Mouse (Mus musculus): ENCODE results near the gene Ptprj.

Ptprj gene

GRCm38 (mm10) chr2:90514969-90515368 lies 65.5 kb downstream of the Ptprj start:
- Histone ChIP-seq H3K4me1 (replicated peaks; ENCODE audit: low read depth, low read length) (peaks cover 18% of the 10 kb centered on the region; the same call in 1 of the 2 replicates), H3K9me3 (ENCODE audit: low read length) (no peaks in the 10 kb centered on the region), H3K36me3 (ENCODE audit: insufficient read depth, low read length) (no peaks in the 10 kb centered on the region), H3K27me3 (ENCODE audit: insufficient read depth, low read length) (no peaks in the 10 kb centered on the region), H3K4me3 (replicated peaks; ENCODE audit: low read length) (no peak overlapping the region)
- no peak for TF ChIP-seq NANOG (IDR thresholded peaks at IDR 0.05; ENCODE audit: borderline replicate concordance, low read length)
- TF ChIP-seq CTCF (conservative IDR thresholded peaks at IDR 0.05; ENCODE audit: low read length): no peak
- TF ChIP-seq POU5F1 (IDR thresholded peaks at IDR 0.05; ENCODE audit: borderline replicate concordance, low read length): no peak

GRCm38 (mm10) chr2:90509268-90509667 lies 71.2 kb downstream of the Ptprj start:
- no peak for TF ChIP-seq CTCF (conservative IDR thresholded peaks at IDR 0.05; ENCODE audit: low read length)
- TF ChIP-seq NANOG (IDR thresholded peaks at IDR 0.05; ENCODE audit: borderline replicate concordance, low read length): no peak
- no peak for TF ChIP-seq POU5F1 (IDR thresholded peaks at IDR 0.05; ENCODE audit: borderline replicate concordance, low read length)
- Histone ChIP-seq H3K4me1 (replicated peaks; ENCODE audit: low read depth, low read length) (no peaks in the 10 kb centered on the region), H3K4me3 (replicated peaks; ENCODE audit: low read length) (no peak overlapping the region), H3K9me3 (ENCODE audit: low read length) (no peaks in the 10 kb centered on the region), H3K36me3 (ENCODE audit: insufficient read depth, low read length) (no peaks in the 10 kb centered on the region), H3K27me3 (ENCODE audit: insufficient read depth, low read length) (no peaks in the 10 kb centered on the region)

- H3K4me3 ChIP-seq (replicated peaks; ENCODE audit: low read length): no peak overlapping the region
- H3K36me3 ChIP-seq (ENCODE audit: insufficient read depth, low read length): no peaks in the 10 kb centered on the region
- TF ChIP-seq NANOG (IDR thresholded peaks at IDR 0.05; ENCODE audit: borderline replicate concordance, low read length): no peak
- no peak for TF ChIP-seq POU5F1 (IDR thresholded peaks at IDR 0.05; ENCODE audit: borderline replicate concordance, low read length)
- no peak for TF ChIP-seq CTCF (conservative IDR thresholded peaks at IDR 0.05; ENCODE audit: low read length)
- no peaks in the 10 kb centered on the region for H3K4me1 ChIP-seq (replicated peaks; ENCODE audit: low read depth, low read length)
- H3K9me3 ChIP-seq (ENCODE audit: low read length): peaks cover 5% of the 10 kb centered on the region; the same call in 1 of the 2 replicates
- H3K27me3 ChIP-seq (ENCODE audit: insufficient read depth, low read length): no peaks in the 10 kb centered on the region
These were observed 74.3 kb downstream of the Ptprj start for GRCm38 (mm10) chr2:90506143-90506542.

GRCm38 (mm10) chr2:90504731-90505171 lies 75.7 kb downstream of the Ptprj start:
- Histone ChIP-seq H3K36me3 (ENCODE audit: insufficient read depth, low read length) (no peaks in the 10 kb centered on the region), H3K4me3 (replicated peaks; ENCODE audit: low read length) (no peak overlapping the region), H3K4me1 (replicated peaks; ENCODE audit: low read depth, low read length) (no peaks in the 10 kb centered on the region), H3K27me3 (ENCODE audit: insufficient read depth, low read length) (no peaks in the 10 kb centered on the region), H3K9me3 (ENCODE audit: low read length) (peaks cover 5% of the 10 kb centered on the region; the same call in 1 of the 2 replicates)
- TF ChIP-seq POU5F1 (IDR thresholded peaks at IDR 0.05; ENCODE audit: borderline replicate concordance, low read length) (no peak), NANOG (IDR thresholded peaks at IDR 0.05; ENCODE audit: borderline replicate concordance, low read length) (no peak), CTCF (conservative IDR thresholded peaks at IDR 0.05; ENCODE audit: low read length) (no peak)

- no peaks in the 10 kb centered on the region for H3K27me3 ChIP-seq (ENCODE audit: insufficient read depth, low read length)
- peaks cover 5% of the 10 kb centered on the region; the same call in 1 of the 2 replicates for H3K9me3 ChIP-seq (ENCODE audit: low read length)
- H3K4me3 ChIP-seq (replicated peaks; ENCODE audit: low read length): no peak overlapping the region
- H3K36me3 ChIP-seq (ENCODE audit: insufficient read depth, low read length): no peaks in the 10 kb centered on the region
- TF ChIP-seq POU5F1 (IDR thresholded peaks at IDR 0.05; ENCODE audit: borderline replicate concordance, low read length): no peak
- TF ChIP-seq CTCF (conservative IDR thresholded peaks at IDR 0.05; ENCODE audit: low read length): no peak
- TF ChIP-seq NANOG (IDR thresholded peaks at IDR 0.05; ENCODE audit: borderline replicate concordance, low read length): no peak
- no peaks in the 10 kb centered on the region for H3K4me1 ChIP-seq (replicated peaks; ENCODE audit: low read depth, low read length)
These were observed 77.1 kb downstream of the Ptprj start for GRCm38 (mm10) chr2:90503182-90503833.

- H3K4me1 ChIP-seq (replicated peaks; ENCODE audit: low read depth, low read length): no peaks in the 10 kb centered on the region
- TF ChIP-seq POU5F1 (IDR thresholded peaks at IDR 0.05; ENCODE audit: borderline replicate concordance, low read length) (no peak), NANOG (IDR thresholded peaks at IDR 0.05; ENCODE audit: borderline replicate concordance, low read length) (no peak), CTCF (conservative IDR thresholded peaks at IDR 0.05; ENCODE audit: low read length) (no peak)
- H3K27me3 ChIP-seq (ENCODE audit: insufficient read depth, low read length): no peaks in the 10 kb centered on the region
- no peak overlapping the region for H3K4me3 ChIP-seq (replicated peaks; ENCODE audit: low read length)
- peaks cover 5% of the 10 kb centered on the region; the same call in 1 of the 2 replicates for H3K9me3 ChIP-seq (ENCODE audit: low read length)
- H3K36me3 ChIP-seq (ENCODE audit: insufficient read depth, low read length): no peaks in the 10 kb centered on the region
These were observed 77.7 kb downstream of the Ptprj start for GRCm38 (mm10) chr2:90502738-90503137.

- Histone ChIP-seq H3K4me3 (replicated peaks; ENCODE audit: low read length) (no peak overlapping the region), H3K27me3 (ENCODE audit: insufficient read depth, low read length) (no peaks in the 10 kb centered on the region), H3K9me3 (ENCODE audit: low read length) (peaks cover 5% of the 10 kb centered on the region; the same call in 1 of the 2 replicates), H3K36me3 (ENCODE audit: insufficient read depth, low read length) (no peaks in the 10 kb centered on the region), H3K4me1 (replicated peaks; ENCODE audit: low read depth, low read length) (no peaks in the 10 kb centered on the region)
- TF ChIP-seq NANOG (IDR thresholded peaks at IDR 0.05; ENCODE audit: borderline replicate concordance, low read length): no peak
- TF ChIP-seq POU5F1 (IDR thresholded peaks at IDR 0.05; ENCODE audit: borderline replicate concordance, low read length): no peak
- TF ChIP-seq CTCF (conservative IDR thresholded peaks at IDR 0.05; ENCODE audit: low read length): no peak
These were observed 78.7 kb downstream of the Ptprj start for GRCm38 (mm10) chr2:90501708-90502107.

GRCm38 (mm10) chr2:90500892-90501291 lies 79.6 kb downstream of the Ptprj start:
- no peaks in the 10 kb centered on the region for H3K27me3 ChIP-seq (ENCODE audit: insufficient read depth, low read length)
- peaks cover 5% of the 10 kb centered on the region for H3K4me1 ChIP-seq (replicated peaks; ENCODE audit: low read depth, low read length)
- H3K9me3 ChIP-seq (ENCODE audit: low read length): peaks cover 5% of the 10 kb centered on the region; the same call in 1 of the 2 replicates
- TF ChIP-seq POU5F1 (IDR thresholded peaks at IDR 0.05; ENCODE audit: borderline replicate concordance, low read length) (no peak), CTCF (conservative IDR thresholded peaks at IDR 0.05; ENCODE audit: low read length) (no peak), NANOG (IDR thresholded peaks at IDR 0.05; ENCODE audit: borderline replicate concordance, low read length) (no peak)
- no peak overlapping the region for H3K4me3 ChIP-seq (replicated peaks; ENCODE audit: low read length)
- H3K36me3 ChIP-seq (ENCODE audit: insufficient read depth, low read length): no peaks in the 10 kb centered on the region
